Comparison of ENCODE assay signal across 8 mouse cellular contexts in the genomic region with DNA sequence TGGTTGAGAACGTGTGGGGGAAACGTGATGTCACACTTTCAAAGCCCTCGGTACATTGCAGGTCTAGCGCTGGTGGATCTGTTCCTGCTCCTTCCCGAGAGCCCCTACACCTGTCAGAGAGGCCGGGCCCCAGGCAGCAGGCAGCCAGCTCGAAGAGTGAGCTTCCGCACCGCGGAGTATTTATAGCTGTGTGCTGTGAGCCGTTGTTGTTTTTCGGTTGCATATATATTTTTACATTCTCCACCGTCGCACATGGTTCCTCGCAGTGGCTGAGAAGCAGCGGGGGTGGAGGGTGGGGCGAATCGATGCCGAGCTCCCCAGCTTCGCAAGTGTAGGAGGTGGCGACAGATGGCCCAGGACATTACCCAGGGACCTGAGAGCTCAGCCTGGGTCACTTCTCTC. TPM values are rescaled to one million over a fixed set of nuclear protein-coding genes. Genes with fewer than 3 reads are reported as not detected.
DNase-seq lines count a peak whose midpoint lies in the region; ATAC-seq and TF ChIP-seq lines count a peak whose summit lies in the region.

No protein-coding gene starts in this region.

- TF ChIP-seq POLR2A in bone marrow, adult 2 months (IDR thresholded peaks at IDR 0.05; ENCODE audit: borderline replicate concordance, control insufficient read depth, low read depth, low read length): peak; percentile 48; the same call in 1 of the 2 replicates

- TF ChIP-seq CTCF in bone marrow, adult 2 months (IDR thresholded peaks at IDR 0.05; ENCODE audit: control insufficient read depth, insufficient read depth, low read length): no peak

- intact Hi-C loops in left cerebral cortex, postnatal 14 days (cut with DNase I): loop anchor here (5.0 kb wide), 1 partner anchor 43 kb away; no protein-coding TSS in a partner anchor

- peaks cover 47% of the 10 kb centered on the region for H3K4me1 ChIP-seq in hindbrain, embryonic 12.5 days
- no peaks in the 10 kb centered on the region; the same call in 1 of the 2 replicates for H3K4me1 ChIP-seq in hindbrain, embryonic 11.5 days (replicated peaks; ENCODE audit: control insufficient read depth, insufficient read depth, low read length)
- peaks cover 7% of the 10 kb centered on the region for H3K4me1 ChIP-seq in bone marrow, adult 2 months (ENCODE audit: control insufficient read depth, insufficient read depth, low read length)

- H3K9ac ChIP-seq in hindbrain, embryonic 12.5 days: no peak overlapping the region
- H3K9ac ChIP-seq in hindbrain, embryonic 11.5 days (ENCODE audit: low read depth, low read length): no peak overlapping the region

- no peak for DNase-seq in hindbrain, embryonic 11.5 days (ENCODE audit: low spot score)
- peak; percentile 68 to 69 for DNase-seq in left cerebral cortex, postnatal 14 days (ENCODE audit: low spot score in 2 of 2)
- peak; percentile 80 for DNase-seq in right cerebral cortex, postnatal 25 days
- DNase-seq in cerebellum, adult 11-12 months: no peak
- DNase-seq in ovary, postnatal 10 days (ENCODE audit: low spot score): no peak
- DNase-seq in cerebellum, adult 18-20 months: no peak

- ATAC-seq in hindbrain, embryonic 12.5 days (ENCODE audit: low FRiP score): no peak
- ATAC-seq in hindbrain, embryonic 11.5 days (ENCODE audit: low FRiP score): no peak

- no peak overlapping the region for H3K27ac ChIP-seq in hindbrain, embryonic 12.5 days
- no peak overlapping the region for H3K27ac ChIP-seq in hindbrain, embryonic 11.5 days (ENCODE audit: low read depth, low read length)
- peak overlapping the region; percentile 87 for H3K27ac ChIP-seq in bone marrow, adult 2 months (ENCODE audit: control insufficient read depth, insufficient read depth, low read depth, low read length, poor library complexity)

- 21% methylated on average over 21 of the region's 21 CpGs for WGBS in hindbrain, embryonic 12.5 days
- WGBS in hindbrain, embryonic 11.5 days: 24% methylated on average over 21 of the region's 21 CpGs
- 7% methylated on average over 21 of the region's 21 CpGs for WGBS in bone marrow, adult 2 months

- no peaks in the 10 kb centered on the region for H3K9me3 ChIP-seq in hindbrain, embryonic 12.5 days (replicated peaks)
- H3K9me3 ChIP-seq in hindbrain, embryonic 11.5 days (ENCODE audit: control insufficient read depth, low read length): no peaks in the 10 kb centered on the region

- H3K27me3 ChIP-seq in hindbrain, embryonic 12.5 days: no peaks in the 10 kb centered on the region
- no peaks in the 10 kb centered on the region; the same call in none of the 2 replicates for H3K27me3 ChIP-seq in hindbrain, embryonic 11.5 days (ENCODE audit: control insufficient read depth, insufficient read depth, low read length)

- H3K36me3 ChIP-seq in hindbrain, embryonic 12.5 days: no peaks in the 10 kb centered on the region
- H3K36me3 ChIP-seq in hindbrain, embryonic 11.5 days (ENCODE audit: control insufficient read depth, insufficient read depth, low read length): no peaks in the 10 kb centered on the region

- peak overlapping the region; percentile 18; the same call in 1 of the 2 replicates for H3K4me2 ChIP-seq in hindbrain, embryonic 12.5 days (replicated peaks)
- H3K4me2 ChIP-seq in hindbrain, embryonic 11.5 days (replicated peaks; ENCODE audit: low read depth, low read length): no peak overlapping the region

- no peak overlapping the region for H3K4me3 ChIP-seq in hindbrain, embryonic 12.5 days
- H3K4me3 ChIP-seq in hindbrain, embryonic 11.5 days (ENCODE audit: low read depth, low read length): no peak overlapping the region
- no peak overlapping the region for H3K4me3 ChIP-seq in bone marrow, adult 2 months (replicated peaks; ENCODE audit: control insufficient read depth, low read depth, low read length)

RNA-seq across cellular contexts. Expression of gene Crb2, which starts 11.0 kb away (rescaled TPM):
- polyA plus RNA-seq in hindbrain, embryonic 12.5 days (2016; fragmentation: Nextera tagmentation; extraction: Ambion mirVana): 12.3 and 14.7 TPM in 2 replicates
- polyA plus RNA-seq in hindbrain, embryonic 11.5 days (2014; fragmentation: Nextera tagmentation; extraction: Ambion mirVana): 6.2 and 7.7 TPM in 2 replicates
- polyA plus RNA-seq in bone marrow, adult 2 months (2011; ENCODE audit: insufficient read depth, insufficient read length, low replicate concordance, missing spikeins): not detected in 2 replicates
- 1 to 10 TPM; 5.2 to 5.6 TPM for total RNA-seq in left cerebral cortex, postnatal 14 days (2021)

Comparison
In these comparisons a context has a peak if more than half of its experiments do, and no peak if none do; other contexts are left out.
1. DNase-seq: peak in left cerebral cortex, postnatal 14 days (2 of 2) and right cerebral cortex, postnatal 25 days (single experiment); none in hindbrain, embryonic 11.5 days (single experiment), cerebellum, adult 11-12 months (single experiment), ovary, postnatal 10 days (single experiment) and cerebellum, adult 18-20 months (0 of 2).